Comparison of ENCODE assay signal across 28 mouse cellular contexts in the genomic region with DNA sequence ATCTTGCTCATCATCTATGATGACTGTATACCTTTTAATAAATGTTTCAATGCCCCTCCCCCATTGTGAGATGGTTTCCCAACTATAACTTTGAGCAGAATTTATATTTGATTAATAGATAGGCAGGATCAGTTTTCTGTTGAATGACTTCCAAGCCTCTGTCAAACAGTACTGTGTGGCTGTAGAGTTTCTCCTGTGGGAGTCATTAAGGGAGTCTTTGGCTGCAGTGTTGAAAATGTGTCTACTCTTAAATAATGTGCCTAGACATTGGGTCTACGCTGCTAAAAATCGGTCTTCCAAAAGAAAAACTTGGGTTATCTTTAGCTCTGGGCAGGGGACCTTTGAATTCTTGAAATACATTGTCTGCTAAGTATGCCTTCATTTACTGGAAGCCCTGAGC.
DNase-seq lines count a peak whose midpoint lies in the region; ATAC-seq and TF ChIP-seq lines count a peak whose summit lies in the region.
"Had no signal": no experiment of that assay in that cellular context is flagged by ENCODE, and none has a peak within 500 bp of the region (broad histone marks: within the 10 kb centered on the region; RNA-seq: fewer than 3 reads in every experiment).

No protein-coding gene starts in this region.

- no peak overlapping the region for H3K9ac ChIP-seq in kidney, embryonic 16.5 days (replicated peaks; ENCODE audit: low read length)
- H3K9ac ChIP-seq in lung, embryonic 15.5 days = no peak overlapping the region
- H3K9ac ChIP-seq: embryonic facial prominence, embryonic 12.5 days; forebrain, embryonic 13.5 days; heart, embryonic 13.5 days; hindbrain, embryonic 14.5 days had no signal

- no peak overlapping the region for H3K4me3 ChIP-seq in kidney, embryonic 16.5 days (ENCODE audit: low read length)
- no peak overlapping the region for H3K4me3 ChIP-seq in lung, embryonic 15.5 days
- H3K4me3 ChIP-seq in lung, adult 2 months (replicated peaks; ENCODE audit: extremely low read depth, low read depth, low read length) = no peak overlapping the region
- H3K4me3 ChIP-seq: embryonic facial prominence, embryonic 12.5 days; forebrain, embryonic 10.5 days; forebrain, embryonic 13.5 days; heart, adult 2 months; heart, embryonic 10.5 days; heart, embryonic 13.5 days had no signal

- H3K9me3 ChIP-seq in kidney, embryonic 16.5 days (ENCODE audit: low read length) = no peaks in the 10 kb centered on the region
- no peaks in the 10 kb centered on the region for H3K9me3 ChIP-seq in lung, embryonic 15.5 days
- H3K9me3 ChIP-seq: embryonic facial prominence, embryonic 12.5 days; forebrain, embryonic 10.5 days; heart, embryonic 10.5 days; heart, embryonic 13.5 days had no signal

- no peaks in the 10 kb centered on the region; the same call in 1 of the 2 replicates for H3K4me1 ChIP-seq in kidney, embryonic 16.5 days (ENCODE audit: insufficient read depth, low read length)
- no peaks in the 10 kb centered on the region for H3K4me1 ChIP-seq in lung, embryonic 15.5 days
- no peaks in the 10 kb centered on the region for H3K4me1 ChIP-seq in lung, adult 2 months (ENCODE audit: control insufficient read depth, insufficient read depth, low read length)
- H3K4me1 ChIP-seq: embryonic facial prominence, embryonic 12.5 days; forebrain, embryonic 10.5 days; forebrain, embryonic 13.5 days; heart, embryonic 10.5 days; heart, embryonic 13.5 days had no signal

- H3K36me3 ChIP-seq in kidney, embryonic 16.5 days (ENCODE audit: insufficient read depth, low read length) = no peaks in the 10 kb centered on the region
- no peaks in the 10 kb centered on the region for H3K36me3 ChIP-seq in lung, embryonic 15.5 days
- H3K36me3 ChIP-seq: embryonic facial prominence, embryonic 12.5 days; forebrain, embryonic 10.5 days; G1E; heart, embryonic 10.5 days; heart, embryonic 13.5 days had no signal

- no peak for TF ChIP-seq POLR2A in lung, adult 2 months (IDR thresholded peaks at IDR 0.05; ENCODE audit: borderline replicate concordance, extremely low read depth, low read depth, low read length)

- H3K27me3 ChIP-seq in kidney, embryonic 16.5 days (ENCODE audit: insufficient read depth, low read length) = no peaks in the 10 kb centered on the region
- H3K27me3 ChIP-seq in lung, embryonic 15.5 days = no peaks in the 10 kb centered on the region
- H3K27me3 ChIP-seq: CH12.LX; embryonic facial prominence, embryonic 12.5 days; forebrain, embryonic 13.5 days; heart, embryonic 13.5 days; Patski had no signal

- no peak overlapping the region for H3K27ac ChIP-seq in kidney, embryonic 16.5 days (ENCODE audit: low read length)
- no peak overlapping the region for H3K27ac ChIP-seq in lung, embryonic 15.5 days
- H3K27ac ChIP-seq: embryonic facial prominence, embryonic 12.5 days; forebrain, embryonic 10.5 days; forebrain, embryonic 13.5 days; heart, adult 2 months; heart, embryonic 10.5 days; heart, embryonic 13.5 days; hindbrain, embryonic 14.5 days; hindbrain, postnatal 0 days had no signal

- no peak overlapping the region for H3K4me2 ChIP-seq in kidney, embryonic 16.5 days (replicated peaks; ENCODE audit: low read depth, low read length)
- no peak overlapping the region for H3K4me2 ChIP-seq in lung, embryonic 15.5 days
- H3K4me2 ChIP-seq: embryonic facial prominence, embryonic 12.5 days; forebrain, embryonic 13.5 days; heart, embryonic 13.5 days; hindbrain, embryonic 14.5 days had no signal

- no peak for TF ChIP-seq CTCF in lung, adult 2 months (IDR thresholded peaks at IDR 0.05; ENCODE audit: insufficient read depth, low read length)

- peak; percentile 27; the same call in 1 of the 2 replicates for ATAC-seq in kidney, embryonic 16.5 days (ENCODE audit: low FRiP score, low TSS enrichment)
- peak; percentile 81 for ATAC-seq in lung, embryonic 15.5 days (ENCODE audit: borderline replicate concordance, extremely low read depth, low FRiP score, low TSS enrichment)
- ATAC-seq: forebrain, embryonic 13.5 days; forebrain, embryonic 16.5 days; hindbrain, postnatal 0 days; Patski had no signal

- WGBS in kidney, embryonic 16.5 days = 59% methylated on average over 2 of the region's 2 CpGs
- 38% methylated on average over 2 of the region's 2 CpGs for WGBS in lung, embryonic 15.5 days
- 53% methylated on average over 2 of the region's 2 CpGs for WGBS in lung, adult 2 months

- DNase-seq in kidney, postnatal 14 days = no peak
- DNase-seq in lung, postnatal 10 days = no peak
- DNase-seq in lung, postnatal 36 days = peak; percentile 1
- DNase-seq in lung, adult 2 months = no peak
- DNase-seq: adrenal gland, postnatal 10 days; adrenal gland, postnatal 36 days; B cell, adult 2 months; cerebellum, adult 18-20 months; cerebellum, adult 9-10 months; cerebellum, postnatal 14 days; gastrocnemius, postnatal 10 days; gastrocnemius, postnatal 36 days; heart, adult 2 months; heart, postnatal 14 days; heart, postnatal 4 days had no signal
